In genomic region chr1:178803155-178803554, GRCm38 (mm10) we compare ENCODE assay signal across 14 mouse cellular contexts.
DNase-seq lines count a peak whose midpoint lies in the region; ATAC-seq and TF ChIP-seq lines count a peak whose summit lies in the region.
"Had no signal": no experiment of that assay in that cellular context is flagged by ENCODE, and none has a peak within 500 bp of the region (broad histone marks: within the 10 kb centered on the region; RNA-seq: fewer than 3 reads in every experiment).

No protein-coding gene starts in this region.

- H3K27me3 ChIP-seq in hindbrain, postnatal 0 days (ENCODE audit: insufficient read depth, low read length), result no peaks in the 10 kb centered on the region
- no peaks in the 10 kb centered on the region for H3K27me3 ChIP-seq in hindbrain, embryonic 13.5 days
- no peaks in the 10 kb centered on the region for H3K27me3 ChIP-seq in heart, embryonic 12.5 days (replicated peaks)

- no peak overlapping the region for H3K9ac ChIP-seq in hindbrain, postnatal 0 days (replicated peaks; ENCODE audit: low read length)
- H3K9ac ChIP-seq in hindbrain, embryonic 13.5 days, result no peak overlapping the region
- no peak overlapping the region for H3K9ac ChIP-seq in heart, embryonic 12.5 days
- H3K9ac ChIP-seq: liver, embryonic 13.5 days had no signal

- no peaks in the 10 kb centered on the region for H3K36me3 ChIP-seq in hindbrain, postnatal 0 days (ENCODE audit: insufficient read depth, low read length)
- H3K36me3 ChIP-seq in hindbrain, embryonic 13.5 days, result no peaks in the 10 kb centered on the region
- no peaks in the 10 kb centered on the region for H3K36me3 ChIP-seq in heart, embryonic 12.5 days
- H3K36me3 ChIP-seq: liver, embryonic 13.5 days had no signal

- H3K4me3 ChIP-seq in hindbrain, postnatal 0 days (ENCODE audit: low read length), result no peak overlapping the region
- H3K4me3 ChIP-seq in hindbrain, embryonic 13.5 days, result no peak overlapping the region
- H3K4me3 ChIP-seq in heart, embryonic 12.5 days, result no peak overlapping the region
- H3K4me3 ChIP-seq: liver, embryonic 13.5 days; myocyte had no signal

- TF ChIP-seq CTCF in hindbrain, postnatal 0 days (IDR thresholded peaks at IDR 0.05; ENCODE audit: low read depth), result no peak

- peak; percentile 45 for DNase-seq in hindbrain, postnatal 0 days (ENCODE audit: low spot score)
- DNase-seq in right cerebral cortex, postnatal 4 days, result peak; percentile 28
- DNase-seq in right cerebral cortex, postnatal 14 days, result no peak
- no peak for DNase-seq in liver
- DNase-seq in adrenal gland, adult 18-20 months (ENCODE audit: low spot score in 2 of 2), result no peak
- no peak for DNase-seq in frontal cortex, postnatal 36 days (ENCODE audit: low spot score in 2 of 2)
- DNase-seq: liver, embryonic 13.5 days; right cerebral cortex, adult 18-20 months had no signal

- peaks cover 4% of the 10 kb centered on the region; the same call in 1 of the 2 replicates for H3K4me1 ChIP-seq in hindbrain, postnatal 0 days (ENCODE audit: insufficient read depth, low read length)
- peaks cover 20% of the 10 kb centered on the region for H3K4me1 ChIP-seq in hindbrain, embryonic 13.5 days (replicated peaks)
- peaks cover 55% of the 10 kb centered on the region for H3K4me1 ChIP-seq in heart, embryonic 12.5 days (replicated peaks)

- no peak overlapping the region for H3K4me2 ChIP-seq in hindbrain, postnatal 0 days (ENCODE audit: low read depth, low read length)
- no peak overlapping the region for H3K4me2 ChIP-seq in hindbrain, embryonic 13.5 days
- no peak overlapping the region for H3K4me2 ChIP-seq in heart, embryonic 12.5 days
- H3K4me2 ChIP-seq: liver, embryonic 13.5 days had no signal

- 33% methylated on average over 3 of the region's 3 CpGs for WGBS in hindbrain, postnatal 0 days
- 45% methylated on average over 3 of the region's 3 CpGs for WGBS in hindbrain, embryonic 13.5 days
- WGBS in heart, embryonic 12.5 days, result 12% methylated on average over 3 of the region's 3 CpGs

- H3K9me3 ChIP-seq in hindbrain, postnatal 0 days (ENCODE audit: low read length), result no peaks in the 10 kb centered on the region
- H3K9me3 ChIP-seq in hindbrain, embryonic 13.5 days, result no peaks in the 10 kb centered on the region
- no peaks in the 10 kb centered on the region for H3K9me3 ChIP-seq in heart, embryonic 12.5 days (replicated peaks)
- H3K9me3 ChIP-seq: liver, embryonic 13.5 days had no signal

- H3K27ac ChIP-seq in hindbrain, postnatal 0 days, result no peak overlapping the region
- H3K27ac ChIP-seq in hindbrain, embryonic 13.5 days, result no peak overlapping the region
- H3K27ac ChIP-seq in heart, embryonic 12.5 days (ENCODE audit: poor library complexity, severe bottlenecking), result 0 out of 2 replicates have a peak overlapping the region, but pooled peaks have one; percentile 38
- H3K27ac ChIP-seq: liver, embryonic 13.5 days; stomach, postnatal 0 days had no signal

- ATAC-seq in hindbrain, postnatal 0 days, result no peak
- no peak for ATAC-seq in hindbrain, embryonic 13.5 days (ENCODE audit: low FRiP score)
- ATAC-seq in heart, embryonic 12.5 days (ENCODE audit: insufficient number of reproducible peaks, low FRiP score), result 0 out of 2 replicates have a peak, but pooled peaks have one; percentile 66
- ATAC-seq: CD4-positive, CD25-positive, alpha-beta regulatory T cell, adult 4 months; intestine, postnatal 0 days had no signal

Comparison
In these comparisons a context has a peak if more than half of its experiments do, and no peak if none do; other contexts are left out.
1. DNase-seq: peak in hindbrain, postnatal 0 days (single experiment) and right cerebral cortex, postnatal 4 days (single experiment); none in right cerebral cortex, postnatal 14 days (single experiment), liver (single experiment), adrenal gland, adult 18-20 months (0 of 2) and frontal cortex, postnatal 36 days (0 of 2).